Mouse (Mus musculus): ENCODE measurements around the gene Def6. TPM values are rescaled to one million over a fixed set of nuclear protein-coding genes. Genes with fewer than 3 reads are reported as not detected.
A peak's percentile ranks its signal among the peaks of the same experiment; 100 is the strongest.

Def6 gene
- total RNA-seq, 2 experiments from 2014 or later: 2.4 to 2.8 TPM

- DNase-seq (ENCODE audit: low spot score): peak; percentile 41
- intact Hi-C loops (cut with DNase I): loop anchor here (5.0 kb wide), 1 partner anchor 36 kb away; no protein-coding TSS in a partner anchor
These were observed 28.5 kb downstream of the Def6 start for GRCm38 (mm10) chr17:28235982-28236635.

GRCm38 (mm10) chr17:28236636-28237015 lies 29.0 kb downstream of the Def6 start:
- no peak for DNase-seq (ENCODE audit: low spot score)
- intact Hi-C loops (cut with DNase I): loop anchor here (5.0 kb wide), 1 partner anchor 36 kb away; no protein-coding TSS in a partner anchor

GRCm38 (mm10) chr17:28237362-28237761 lies 29.8 kb downstream of the Def6 start:
- DNase-seq (ENCODE audit: low spot score): no peak
- intact Hi-C loops (cut with DNase I): loop anchor here (5.0 kb wide), 1 partner anchor 35 kb away; no protein-coding TSS in a partner anchor

- DNase-seq (ENCODE audit: low spot score): no peak
- intact Hi-C loops (cut with DNase I): loop anchor here (5.0 kb wide), 1 partner anchor 34 kb away; no protein-coding TSS in a partner anchor
These were observed 30.3 kb downstream of the Def6 start for GRCm38 (mm10) chr17:28237874-28238273.

GRCm38 (mm10) chr17:28240846-28241245 lies 33.3 kb downstream of the Def6 start:
- intact Hi-C loops (cut with DNase I): no loop called here
- no peak for DNase-seq (ENCODE audit: low spot score)

GRCm38 (mm10) chr17:28242296-28242695 lies 34.7 kb downstream of the Def6 start:
- no peak for DNase-seq (ENCODE audit: low spot score)
- intact Hi-C loops (cut with DNase I): no loop called here

GRCm38 (mm10) chr17:28244214-28244613 lies 36.6 kb downstream of the Def6 start:
- intact Hi-C loops (cut with DNase I): no loop called here
- no peak for DNase-seq (ENCODE audit: low spot score)

GRCm38 (mm10) chr17:28244714-28245113 lies 37.1 kb downstream of the Def6 start:
- intact Hi-C loops (cut with DNase I): no loop called here
- DNase-seq (ENCODE audit: low spot score): no peak

GRCm38 (mm10) chr17:28246640-28247039 lies 39.1 kb downstream of the Def6 start:
- no peak for DNase-seq (ENCODE audit: low spot score)

GRCm38 (mm10) chr17:28247613-28248012 lies 40.0 kb downstream of the Def6 start:
- peak; percentile 44 for DNase-seq (ENCODE audit: low spot score)
- intact Hi-C loops (cut with DNase I): no loop called here

More at GRCm38 (mm10) chr17:28246640-28247039, 39.1 kb downstream of the Def6 start:
- intact Hi-C loops (cut with DNase I): no loop called here

- DNase-seq (ENCODE audit: low spot score): no peak
- intact Hi-C loops (cut with DNase I): no loop called here
These were observed 41.5 kb downstream of the Def6 start for GRCm38 (mm10) chr17:28249062-28249461.

GRCm38 (mm10) chr17:28251579-28252280 lies 44.2 kb downstream of the Def6 start:
- intact Hi-C loops (cut with DNase I): no loop called here
- DNase-seq (ENCODE audit: low spot score): no peak

- no peak for DNase-seq (ENCODE audit: low spot score)
- intact Hi-C loops (cut with DNase I): no loop called here
These were observed 44.7 kb downstream of the Def6 start for GRCm38 (mm10) chr17:28252281-28252648.

- intact Hi-C loops (cut with DNase I): no loop called here
- peak; percentile 39 for DNase-seq (ENCODE audit: low spot score)
These were observed 45.6 kb downstream of the Def6 start for GRCm38 (mm10) chr17:28253216-28253615.

GRCm38 (mm10) chr17:28254804-28255203 lies 47.2 kb downstream of the Def6 start:
- intact Hi-C loops (cut with DNase I): no loop called here
- no peak for DNase-seq (ENCODE audit: low spot score)

GRCm38 (mm10) chr17:28255651-28256050 lies 48.1 kb downstream of the Def6 start:
- intact Hi-C loops (cut with DNase I): no loop called here
- no peak for DNase-seq (ENCODE audit: low spot score)

- DNase-seq (ENCODE audit: low spot score): peak; percentile 70
- intact Hi-C loops (cut with DNase I): loop anchor here (1.0 kb wide), 1 partner anchor 24 kb away; the partner anchor contains the start of gene Ppard
These were observed 49.2 kb downstream of the Def6 start for GRCm38 (mm10) chr17:28256651-28257328.

- no peak for DNase-seq (ENCODE audit: low spot score)
These were observed 50.7 kb downstream of the Def6 start for GRCm38 (mm10) chr17:28258325-28258724.

GRCm38 (mm10) chr17:28259890-28260542 lies 52.4 kb downstream of the Def6 start:
- intact Hi-C loops (cut with DNase I): no loop called here
- no peak for DNase-seq (ENCODE audit: low spot score)

More at GRCm38 (mm10) chr17:28258325-28258724, 50.7 kb downstream of the Def6 start:
- intact Hi-C loops (cut with DNase I): no loop called here

GRCm38 (mm10) chr17:28260543-28260909 lies 52.9 kb downstream of the Def6 start:
- no peak for DNase-seq (ENCODE audit: low spot score)
- intact Hi-C loops (cut with DNase I): no loop called here

Measured in heart, postnatal 25 days (tissue).